Mouse (Mus musculus): ENCODE data around the gene Adam15.

GRCm38 (mm10) chr3:89330948-89331347 lies 18.8 kb downstream of the Adam15 start:
- no peak for TF ChIP-seq CTCF (conservative IDR thresholded peaks at IDR 0.05; ENCODE audit: low read length)
- TF ChIP-seq NANOG (IDR thresholded peaks at IDR 0.05; ENCODE audit: borderline replicate concordance, low read length) = no peak
